9 mouse cellular contexts compared by ENCODE assay signal in genomic region chr7:126762471-126763008, GRCm38 (mm10). TPM values are rescaled to one million over a fixed set of nuclear protein-coding genes. Genes with fewer than 3 reads are reported as not detected.
DNase-seq lines count a peak whose midpoint lies in the region; ATAC-seq and TF ChIP-seq lines count a peak whose summit lies in the region.
"Had no signal": no experiment of that assay in that cellular context is flagged by ENCODE, and none has a peak within 500 bp of the region (broad histone marks: within the 10 kb centered on the region; RNA-seq: fewer than 3 reads in every experiment).

No protein-coding gene starts in this region.

- peaks cover 9% of the 10 kb centered on the region; the same call in 1 of the 2 replicates for H3K4me1 ChIP-seq in kidney, postnatal 0 days (replicated peaks; ENCODE audit: insufficient read depth, low read length)
- peaks cover 12% of the 10 kb centered on the region for H3K4me1 ChIP-seq in embryonic facial prominence, embryonic 14.5 days (ENCODE audit: control insufficient read depth, insufficient read depth, low read length)
- peaks cover 36% of the 10 kb centered on the region for H3K4me1 ChIP-seq in hindbrain, embryonic 15.5 days (replicated peaks)
- peaks cover 21% of the 10 kb centered on the region for H3K4me1 ChIP-seq in midbrain, embryonic 16.5 days (ENCODE audit: control insufficient read depth, insufficient read depth, low read length)

- 0 out of 2 replicates have a peak overlapping the region, but pooled peaks have one; percentile 11 for H3K4me2 ChIP-seq in kidney, postnatal 0 days (ENCODE audit: low read length)
- peak overlapping the region; percentile 43 for H3K4me2 ChIP-seq in embryonic facial prominence, embryonic 14.5 days (ENCODE audit: low read depth, low read length)
- peak overlapping the region; percentile 39 for H3K4me2 ChIP-seq in hindbrain, embryonic 15.5 days
- H3K4me2 ChIP-seq in midbrain, embryonic 16.5 days (ENCODE audit: low read length): peak overlapping the region; percentile 10

- H3K4me3 ChIP-seq in kidney, postnatal 0 days (replicated peaks; ENCODE audit: low read depth, low read length): no peak overlapping the region
- H3K4me3 ChIP-seq in embryonic facial prominence, embryonic 14.5 days (ENCODE audit: low read depth, low read length): peak overlapping the region; percentile 21
- peak overlapping the region; percentile 12 for H3K4me3 ChIP-seq in hindbrain, embryonic 15.5 days
- H3K4me3 ChIP-seq in midbrain, embryonic 16.5 days (ENCODE audit: low read depth, low read length): no peak overlapping the region

- DNase-seq in kidney, postnatal 0 days (ENCODE audit: low spot score): no peak
- DNase-seq in kidney, postnatal 25 days: no peak
- no peak for DNase-seq in embryonic facial prominence, embryonic 14.5 days (ENCODE audit: low spot score)
- no peak for DNase-seq in kidney, adult 11 months
- DNase-seq: kidney, postnatal 36 days had no signal

- H3K9ac ChIP-seq in kidney, postnatal 0 days (ENCODE audit: low read depth, low read length): no peak overlapping the region
- peak overlapping the region; percentile 51 for H3K9ac ChIP-seq in embryonic facial prominence, embryonic 14.5 days (ENCODE audit: low read depth, low read length)
- no peak overlapping the region for H3K9ac ChIP-seq in hindbrain, embryonic 15.5 days
- H3K9ac ChIP-seq in midbrain, embryonic 16.5 days (ENCODE audit: low read depth, low read length): peak overlapping the region; percentile 42

- peaks cover 46% of the 10 kb centered on the region for H3K36me3 ChIP-seq in kidney, postnatal 0 days (ENCODE audit: insufficient read depth, low read length)
- peaks cover 47% of the 10 kb centered on the region for H3K36me3 ChIP-seq in embryonic facial prominence, embryonic 14.5 days (ENCODE audit: control insufficient read depth, insufficient read depth, low read length)
- H3K36me3 ChIP-seq in hindbrain, embryonic 15.5 days: peaks cover 39% of the 10 kb centered on the region
- peaks cover 26% of the 10 kb centered on the region for H3K36me3 ChIP-seq in midbrain, embryonic 16.5 days (ENCODE audit: control insufficient read depth, insufficient read depth, low read length)

- WGBS in kidney, postnatal 0 days: 69% methylated on average over 17 of the region's 17 CpGs
- WGBS in embryonic facial prominence, embryonic 14.5 days: 38% methylated on average over 17 of the region's 17 CpGs
- WGBS in hindbrain, embryonic 15.5 days: 58% methylated on average over 17 of the region's 17 CpGs
- 72% methylated on average over 17 of the region's 17 CpGs for WGBS in midbrain, embryonic 16.5 days

- no peak for TF ChIP-seq CTCF in kidney, postnatal 0 days (IDR thresholded peaks at IDR 0.05; ENCODE audit: low read depth)

- H3K9me3 ChIP-seq in kidney, postnatal 0 days (replicated peaks; ENCODE audit: low read length): no peaks in the 10 kb centered on the region
- H3K9me3 ChIP-seq in embryonic facial prominence, embryonic 14.5 days (ENCODE audit: control insufficient read depth, low read length): no peaks in the 10 kb centered on the region
- no peaks in the 10 kb centered on the region for H3K9me3 ChIP-seq in hindbrain, embryonic 15.5 days
- H3K9me3 ChIP-seq in midbrain, embryonic 16.5 days (replicated peaks; ENCODE audit: control insufficient read depth, low read length, poor library complexity, severe bottlenecking): no peaks in the 10 kb centered on the region

- ATAC-seq in kidney, postnatal 0 days (replicated peaks; ENCODE audit: low FRiP score, low read depth): no peak
- no peak for ATAC-seq in embryonic facial prominence, embryonic 14.5 days (ENCODE audit: low read depth)
- ATAC-seq in hindbrain, embryonic 15.5 days (ENCODE audit: low FRiP score, low read depth): no peak
- ATAC-seq in midbrain, embryonic 16.5 days: no peak
- ATAC-seq in megakaryocyte-erythroid progenitor cell, adult 5-6 weeks (replicated peaks; ENCODE audit: low FRiP score, low TSS enrichment, poor library complexity, severe bottlenecking): no peak
- ATAC-seq: Patski had no signal

- H3K27me3 ChIP-seq in kidney, postnatal 0 days (ENCODE audit: insufficient read depth, low read length): no peaks in the 10 kb centered on the region
- H3K27me3 ChIP-seq in embryonic facial prominence, embryonic 14.5 days (replicated peaks; ENCODE audit: control insufficient read depth, insufficient read depth, low read length): no peaks in the 10 kb centered on the region
- no peaks in the 10 kb centered on the region for H3K27me3 ChIP-seq in hindbrain, embryonic 15.5 days
- H3K27me3 ChIP-seq in midbrain, embryonic 16.5 days (ENCODE audit: control insufficient read depth, insufficient read depth, low read depth, low read length): no peaks in the 10 kb centered on the region
- H3K27me3 ChIP-seq: Patski had no signal

- no peak overlapping the region for H3K27ac ChIP-seq in kidney, postnatal 0 days
- H3K27ac ChIP-seq in embryonic facial prominence, embryonic 14.5 days (replicated peaks; ENCODE audit: low read depth, low read length): peak overlapping the region; percentile 49
- H3K27ac ChIP-seq in hindbrain, embryonic 15.5 days (replicated peaks): peak overlapping the region; percentile 37
- H3K27ac ChIP-seq in midbrain, embryonic 16.5 days (ENCODE audit: low read length): no peak overlapping the region

RNA-seq across cellular contexts. Expression of gene Mapk3, which starts 3.1 kb away (rescaled TPM):
- 63.0 and 66.1 TPM in 2 replicates for polyA plus RNA-seq in kidney, postnatal 0 days (2015; fragmentation: Nextera tagmentation; extraction: Ambion mirVana)
- 61.9 and 62.3 TPM in 2 replicates for polyA plus RNA-seq in embryonic facial prominence, embryonic 14.5 days (2014; fragmentation: Nextera tagmentation; extraction: Ambion mirVana)
- polyA plus RNA-seq in hindbrain, embryonic 15.5 days (2015; fragmentation: Nextera tagmentation; extraction: Ambion mirVana): 107 and 115 TPM in 2 replicates
- polyA plus RNA-seq in midbrain, embryonic 16.5 days (2015; fragmentation: Nextera tagmentation; extraction: Ambion mirVana): 111 and 112 TPM in 2 replicates
- 41.0 and 45.1 TPM in 2 replicates for total RNA-seq in megakaryocyte-erythroid progenitor cell, adult 5-6 weeks (2014; fragmentation: Nextera tagmentation)
- total RNA-seq in megakaryocyte-erythroid progenitor cell, adult 5-6 weeks (2017): 17.5 and 20.1 TPM in 2 replicates

RNA-seq across cellular contexts. Expression of gene Gdpd3, which starts 3.6 kb away (rescaled TPM):
- polyA plus RNA-seq in kidney, postnatal 0 days (2015; fragmentation: Nextera tagmentation; extraction: Ambion mirVana): 3.7 and 6.4 TPM in 2 replicates
- polyA plus RNA-seq in embryonic facial prominence, embryonic 14.5 days (2014; fragmentation: Nextera tagmentation; extraction: Ambion mirVana): 2.1 and 5.1 TPM in 2 replicates
- 1.5 TPM in 2 replicates for polyA plus RNA-seq in hindbrain, embryonic 15.5 days (2015; fragmentation: Nextera tagmentation; extraction: Ambion mirVana)
- 0.95 and 1.5 TPM in 2 replicates for polyA plus RNA-seq in midbrain, embryonic 16.5 days (2015; fragmentation: Nextera tagmentation; extraction: Ambion mirVana)
- 0.26 and 2.5 TPM in 2 replicates for total RNA-seq in megakaryocyte-erythroid progenitor cell, adult 5-6 weeks (2014; fragmentation: Nextera tagmentation)
- 0.09 TPM in 1 of 2 replicates, not detected in the other for total RNA-seq in megakaryocyte-erythroid progenitor cell, adult 5-6 weeks (2017)

RNA-seq across cellular contexts. Expression of gene Ypel3, which starts 14.2 kb away (rescaled TPM):
- 158 and 188 TPM in 2 replicates for polyA plus RNA-seq in kidney, postnatal 0 days (2015; fragmentation: Nextera tagmentation; extraction: Ambion mirVana)
- 117 and 123 TPM in 2 replicates for polyA plus RNA-seq in embryonic facial prominence, embryonic 14.5 days (2014; fragmentation: Nextera tagmentation; extraction: Ambion mirVana)
- 191 and 203 TPM in 2 replicates for polyA plus RNA-seq in hindbrain, embryonic 15.5 days (2015; fragmentation: Nextera tagmentation; extraction: Ambion mirVana)
- polyA plus RNA-seq in midbrain, embryonic 16.5 days (2015; fragmentation: Nextera tagmentation; extraction: Ambion mirVana): 162 and 191 TPM in 2 replicates
- 26.6 and 40.6 TPM in 2 replicates for total RNA-seq in megakaryocyte-erythroid progenitor cell, adult 5-6 weeks (2014; fragmentation: Nextera tagmentation)
- 20.2 and 22.6 TPM in 2 replicates for total RNA-seq in megakaryocyte-erythroid progenitor cell, adult 5-6 weeks (2017)

RNA-seq across cellular contexts. Expression of gene Tbx6, which starts 18.7 kb away (rescaled TPM):
- 0.21 and 0.26 TPM in 2 replicates for polyA plus RNA-seq in kidney, postnatal 0 days (2015; fragmentation: Nextera tagmentation; extraction: Ambion mirVana)
- 0.24 and 0.35 TPM in 2 replicates for polyA plus RNA-seq in embryonic facial prominence, embryonic 14.5 days (2014; fragmentation: Nextera tagmentation; extraction: Ambion mirVana)
- polyA plus RNA-seq in hindbrain, embryonic 15.5 days (2015; fragmentation: Nextera tagmentation; extraction: Ambion mirVana): 0.62 and 0.75 TPM in 2 replicates
- polyA plus RNA-seq in midbrain, embryonic 16.5 days (2015; fragmentation: Nextera tagmentation; extraction: Ambion mirVana): 0.51 and 0.64 TPM in 2 replicates
- 0.69 and 3.1 TPM in 2 replicates for total RNA-seq in megakaryocyte-erythroid progenitor cell, adult 5-6 weeks (2014; fragmentation: Nextera tagmentation)
- total RNA-seq in megakaryocyte-erythroid progenitor cell, adult 5-6 weeks (2017): not detected in 2 replicates

RNA-seq across cellular contexts. Expression of gene Ppp4c, which starts 29.8 kb away (rescaled TPM):
- polyA plus RNA-seq in kidney, postnatal 0 days (2015; fragmentation: Nextera tagmentation; extraction: Ambion mirVana): 189 and 192 TPM in 2 replicates
- polyA plus RNA-seq in embryonic facial prominence, embryonic 14.5 days (2014; fragmentation: Nextera tagmentation; extraction: Ambion mirVana): 214 and 256 TPM in 2 replicates
- 174 and 176 TPM in 2 replicates for polyA plus RNA-seq in hindbrain, embryonic 15.5 days (2015; fragmentation: Nextera tagmentation; extraction: Ambion mirVana)
- polyA plus RNA-seq in midbrain, embryonic 16.5 days (2015; fragmentation: Nextera tagmentation; extraction: Ambion mirVana): 155 and 182 TPM in 2 replicates
- total RNA-seq in megakaryocyte-erythroid progenitor cell, adult 5-6 weeks (2014; fragmentation: Nextera tagmentation): 176 and 189 TPM in 2 replicates
- total RNA-seq in megakaryocyte-erythroid progenitor cell, adult 5-6 weeks (2017): 104 and 127 TPM in 2 replicates

Comparison
In these comparisons a context has a peak if more than half of its experiments do, and no peak if none do; other contexts are left out.
1. H3K27ac ChIP-seq: peak in embryonic facial prominence, embryonic 14.5 days (single experiment) and hindbrain, embryonic 15.5 days (single experiment); none in kidney, postnatal 0 days (single experiment) and midbrain, embryonic 16.5 days (single experiment).
2. H3K4me3 ChIP-seq: peak in embryonic facial prominence, embryonic 14.5 days (single experiment) and hindbrain, embryonic 15.5 days (single experiment); none in kidney, postnatal 0 days (single experiment) and midbrain, embryonic 16.5 days (single experiment).
3. H3K9ac ChIP-seq: peak in embryonic facial prominence, embryonic 14.5 days (single experiment) and midbrain, embryonic 16.5 days (single experiment); none in kidney, postnatal 0 days (single experiment) and hindbrain, embryonic 15.5 days (single experiment).
4. Peak in every context shown above with its lines, with median percentiles within 50 percentile points of each other: H3K4me2 ChIP-seq.